Mouse (Mus musculus) c-Kit-negative CD71-positive TER-119-positive erythroid progenitor cells, embryonic 14.5 days (primary cell): ENCODE measurements around the gene Olfr464.
"Not testable (repeated sequence)": the region's sequence is repeated elsewhere in the genome, so short reads cannot be mapped to it uniquely, and the experiment has no call there.

ENCODE experiments used
- DNase-seq: peaks from one replicate; pipeline ENCODE4 v3.0.0-alpha.2; 2013; ENCODE audit warnings: low read depth, low spot score

The Olfr464 gene

DNA sequence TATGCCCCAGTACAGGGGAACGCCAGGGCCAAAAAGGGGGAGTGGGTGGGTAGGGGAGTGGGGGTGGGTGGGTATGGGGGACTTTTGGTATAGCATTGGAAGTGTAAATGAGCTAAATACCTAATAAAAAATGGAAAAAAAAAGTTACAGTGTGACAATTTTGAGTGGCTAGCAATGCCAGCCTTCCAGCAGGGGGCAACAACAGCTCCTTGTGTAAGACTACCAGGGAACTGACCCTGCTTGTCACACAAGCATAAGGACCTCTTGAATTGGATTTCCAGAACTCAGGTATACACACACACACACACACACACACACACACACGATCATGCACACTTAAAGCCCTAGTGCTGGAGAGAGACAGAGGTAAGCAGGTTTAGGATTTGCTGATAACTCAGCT is 53.9 kb downstream of the Olfr464 start:
- not testable (repeated sequence) for DNase-seq
